Mouse (Mus musculus) embryo, embryonic 10 days (tissue): ENCODE results near the gene Fmo5.

Experiments used
- DNase-seq: peaks from one replicate; pipeline ENCODE4 v3.0.0-alpha.2; 2015; ENCODE audit warnings: low spot score

Gene Fmo5

DNA sequence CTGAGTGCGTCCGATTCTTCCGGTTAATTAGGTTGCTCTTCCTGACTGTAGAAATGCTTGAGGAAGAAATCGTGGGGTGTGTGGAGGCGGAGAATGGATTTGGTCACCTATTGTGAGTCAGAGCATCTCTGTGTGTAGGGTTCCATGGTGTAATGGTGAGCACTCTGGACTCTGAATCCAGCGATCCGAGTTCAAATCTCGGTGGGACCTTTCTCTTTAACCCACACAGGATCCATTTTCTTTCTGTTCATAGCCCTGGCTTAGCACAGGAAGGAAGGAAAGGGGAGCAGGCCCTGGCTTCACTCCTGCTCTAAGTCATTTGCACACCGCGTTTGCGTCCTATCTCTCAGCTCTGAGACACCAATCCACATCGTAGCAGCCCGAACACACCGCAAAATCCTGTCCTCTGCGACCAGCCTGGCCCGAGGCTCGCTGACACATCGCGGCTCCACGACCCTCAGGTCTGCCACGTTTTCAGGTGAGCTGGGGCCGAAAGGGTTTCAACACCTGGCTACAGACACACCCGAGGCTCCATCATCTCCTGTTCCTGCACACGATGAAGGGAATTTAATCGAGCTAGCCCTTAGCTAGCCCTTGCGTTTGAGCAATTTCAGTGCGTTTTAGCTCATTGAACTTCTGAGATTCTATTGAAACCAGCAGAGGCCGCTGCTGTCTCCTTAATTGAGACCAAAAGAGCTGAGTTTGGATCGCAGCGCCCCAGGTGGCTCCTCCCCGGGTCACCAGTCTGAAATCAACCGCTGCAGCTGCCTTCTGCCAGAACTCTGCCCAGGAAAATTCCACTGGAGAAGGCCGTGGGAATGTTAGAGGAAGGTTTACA lies 52.9 kb downstream of the Fmo5 start:
- peak; percentile 88 for DNase-seq

DNA sequence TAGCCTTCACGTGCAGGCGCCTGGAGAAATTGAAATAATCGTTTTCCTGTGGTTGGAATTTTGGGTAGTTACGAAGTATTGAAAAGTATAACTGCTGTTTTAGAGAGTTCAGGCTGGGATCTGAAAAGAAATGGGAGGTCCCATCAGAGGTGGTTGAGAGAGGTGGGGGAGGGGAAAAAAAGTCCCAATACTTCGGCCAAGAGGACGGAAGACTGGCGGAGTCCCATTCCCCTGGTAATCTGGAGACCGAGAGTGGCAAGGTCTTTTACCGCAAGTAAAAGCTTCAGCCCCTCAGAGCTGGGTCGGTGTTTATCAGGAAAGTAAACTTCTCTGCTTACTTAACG lies 53.5 kb downstream of the Fmo5 start:
- no peak for DNase-seq

DNA sequence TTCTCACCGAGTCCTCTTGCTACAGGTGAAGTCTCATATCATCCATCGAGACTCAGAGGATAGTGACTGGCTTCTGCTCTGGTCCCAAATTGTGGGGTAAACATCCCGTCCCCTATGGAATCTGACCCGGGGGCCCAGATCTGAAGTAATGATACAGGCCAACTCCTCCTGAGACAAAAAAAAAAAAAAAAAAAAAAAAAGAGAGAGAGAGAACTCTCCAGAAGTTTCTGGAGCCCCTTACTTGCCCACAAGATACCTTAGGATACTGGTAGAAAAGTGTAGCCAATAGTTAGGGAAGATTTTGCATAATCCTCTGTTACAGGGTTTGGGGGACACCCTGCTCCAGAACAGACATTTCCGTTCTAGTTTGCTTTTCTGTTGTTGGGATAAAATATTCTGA lies 54.0 kb downstream of the Fmo5 start:
- DNase-seq: no peak

DNA sequence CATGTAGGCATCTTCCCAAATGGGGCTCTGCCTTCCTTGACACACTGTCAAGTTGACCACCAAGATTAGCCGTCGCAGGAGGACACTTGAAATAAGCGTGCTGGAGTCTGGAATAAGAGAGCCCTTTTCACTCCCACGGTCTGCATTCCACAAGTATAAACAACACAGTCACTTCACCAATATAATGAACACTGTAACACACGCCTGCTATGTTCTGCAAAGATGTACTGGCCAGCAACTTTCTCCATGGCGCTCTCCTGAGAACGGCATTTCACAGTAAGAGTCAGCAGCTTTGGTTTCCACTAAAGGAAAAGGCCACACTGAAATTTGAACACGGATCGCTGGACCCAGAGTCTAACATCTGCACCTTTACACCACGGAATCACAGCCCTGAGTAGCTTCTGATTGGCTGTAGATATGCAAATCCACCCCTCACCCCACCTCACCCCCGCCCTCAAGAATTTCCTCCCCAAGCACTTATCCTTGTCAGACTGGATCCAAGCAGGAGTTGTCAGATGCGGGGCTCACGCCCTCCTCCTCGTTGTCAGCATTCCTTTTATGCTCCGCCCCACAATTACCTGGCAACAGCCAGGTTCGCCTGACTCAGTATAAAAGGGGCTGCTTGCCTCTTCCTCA lies 55.1 kb downstream of the Fmo5 start:
- DNase-seq: peak; percentile 67

DNA sequence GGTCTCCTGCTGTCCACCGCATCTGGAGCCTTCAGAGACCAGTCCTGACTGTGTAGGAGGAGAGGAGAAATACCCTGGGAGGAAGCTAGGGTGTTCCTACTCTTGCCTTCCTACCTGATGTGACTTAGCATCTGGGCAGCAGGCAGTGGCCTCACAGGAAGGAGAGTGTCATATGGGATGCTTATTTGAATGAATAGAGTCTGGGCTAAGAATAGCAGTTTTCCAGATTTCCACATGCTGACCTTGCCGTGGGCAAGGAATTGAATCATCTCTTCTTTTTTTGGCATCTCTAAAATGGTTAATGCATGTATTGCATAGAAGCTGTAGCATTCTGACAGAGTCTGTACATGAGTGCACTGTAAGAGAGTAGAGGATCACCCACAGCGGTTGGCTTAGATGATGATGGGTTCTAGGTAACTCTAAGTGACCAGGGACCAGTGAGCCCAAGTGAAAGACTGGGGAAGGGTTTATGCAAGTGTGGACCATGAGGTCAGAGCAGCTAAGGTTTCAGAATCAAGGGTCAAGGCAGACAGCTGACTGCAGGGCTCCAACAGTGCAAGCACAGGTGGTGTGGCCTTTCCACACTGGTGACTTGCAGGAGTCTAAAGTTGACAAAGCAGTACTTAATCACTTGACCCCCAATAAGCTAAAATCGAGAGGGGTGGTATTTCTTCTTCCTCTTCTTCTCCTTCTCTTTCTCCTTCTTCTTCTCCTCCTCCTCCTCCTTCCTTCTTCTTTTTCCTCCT lies 57.9 kb downstream of the Fmo5 start:
- no peak for DNase-seq

DNA sequence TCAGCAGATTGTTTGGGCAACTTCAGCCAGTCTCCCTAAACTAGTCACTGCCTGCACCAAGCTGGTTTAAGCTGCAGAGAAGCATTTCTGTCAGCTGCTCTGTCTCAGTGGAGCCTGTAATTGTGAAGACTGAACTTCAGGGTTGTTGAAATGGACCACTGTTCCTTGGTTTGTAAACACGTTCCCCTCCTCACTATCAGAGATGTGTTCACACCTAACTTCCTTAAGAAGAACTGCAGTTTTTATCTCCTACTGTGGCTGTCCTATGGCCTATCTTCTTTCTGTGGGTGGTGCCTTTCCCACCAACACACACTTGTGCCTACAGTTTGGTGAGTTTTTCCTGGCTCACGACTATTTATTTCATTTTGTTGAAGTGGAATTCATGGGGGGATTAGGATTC lies 60.7 kb downstream of the Fmo5 start:
- no peak for DNase-seq

DNA sequence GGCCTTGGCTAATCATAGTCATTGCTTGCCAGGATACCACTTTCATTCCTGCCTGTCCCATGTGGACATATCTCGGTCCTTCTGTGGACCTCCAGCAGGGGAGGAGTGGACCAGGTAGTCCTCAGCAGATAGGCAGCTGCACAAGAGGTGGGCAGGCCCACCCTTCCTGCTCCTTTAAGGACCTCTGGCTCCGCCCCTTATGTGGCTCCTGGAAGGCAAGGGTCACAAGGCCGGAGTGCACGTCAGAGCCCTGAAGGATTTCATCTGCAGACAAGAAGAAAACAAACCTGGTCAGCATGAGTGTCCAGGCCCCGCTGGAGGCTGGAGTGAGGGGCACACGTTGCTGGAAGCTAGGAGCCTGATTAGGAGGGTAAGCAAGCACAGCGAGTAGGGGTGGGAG lies 62.0 kb downstream of the Fmo5 start:
- DNase-seq: peak; percentile 29

DNA sequence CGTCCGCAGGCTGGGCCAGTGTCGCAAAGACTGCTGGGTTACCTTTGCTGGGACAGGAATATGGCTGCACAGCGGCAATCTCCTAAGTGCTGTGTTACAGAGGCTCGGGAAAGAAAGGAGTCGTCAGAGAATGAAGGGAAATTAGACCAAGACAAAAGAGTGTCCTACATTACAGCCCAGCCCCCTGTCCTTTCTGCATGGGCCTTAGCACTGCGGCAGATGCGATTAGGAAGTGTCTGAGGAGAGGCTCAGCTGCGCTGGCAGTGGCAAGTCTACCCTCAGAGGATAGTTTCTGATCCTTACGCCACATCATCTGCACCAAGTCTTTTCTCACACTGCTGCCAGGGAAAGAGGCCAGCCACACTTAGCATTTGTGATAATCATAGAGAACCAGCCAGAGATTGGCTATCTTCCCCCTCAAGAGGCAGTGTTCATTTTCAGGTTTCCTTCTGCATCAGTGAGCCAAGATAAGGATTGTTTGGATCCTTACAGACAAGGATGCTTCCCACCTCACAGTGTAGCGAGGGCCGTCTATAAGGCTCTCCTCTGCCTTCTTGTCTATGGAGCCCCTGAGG lies 62.9 kb downstream of the Fmo5 start:
- no peak for DNase-seq

DNA sequence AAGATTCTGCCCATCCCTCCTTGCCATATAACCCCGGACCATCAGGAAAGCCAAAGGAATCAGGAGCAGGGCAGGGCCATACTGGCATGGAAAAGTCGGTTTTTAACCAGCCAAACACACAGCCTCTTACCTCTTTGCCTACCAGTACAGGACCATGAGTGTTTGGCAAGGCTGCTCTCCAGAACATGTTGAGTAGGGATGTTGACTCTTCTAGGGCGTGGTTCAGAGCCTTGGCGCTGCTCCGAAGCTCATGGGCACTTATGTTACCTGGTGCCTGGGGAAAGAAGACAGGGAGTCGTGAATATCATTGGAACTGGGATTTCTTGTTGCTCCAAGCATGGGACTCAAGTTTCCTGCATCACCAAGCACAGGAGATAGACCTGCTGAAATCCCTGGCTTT lies 65.2 kb downstream of the Fmo5 start:
- no peak for DNase-seq

DNA sequence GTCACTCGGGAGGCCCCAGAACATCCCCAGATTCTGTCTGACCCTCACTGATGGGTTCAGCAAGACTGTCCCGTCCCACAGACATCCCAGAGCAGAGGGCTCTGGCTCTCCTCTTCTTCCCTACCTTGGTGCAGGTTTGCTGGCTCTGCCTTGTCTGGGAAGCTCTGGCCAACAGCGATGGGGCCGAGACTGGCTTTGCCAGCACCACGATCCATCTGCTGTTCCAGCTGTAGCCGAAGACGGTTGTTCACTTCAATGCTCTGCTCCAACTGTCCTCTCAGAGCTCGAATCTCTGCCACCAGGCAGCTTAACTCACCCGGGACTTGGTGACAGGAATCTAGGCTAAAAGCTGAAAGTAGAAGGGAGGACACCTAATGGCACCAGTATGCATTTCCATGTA lies 68.3 kb downstream of the Fmo5 start:
- DNase-seq: no peak

DNA sequence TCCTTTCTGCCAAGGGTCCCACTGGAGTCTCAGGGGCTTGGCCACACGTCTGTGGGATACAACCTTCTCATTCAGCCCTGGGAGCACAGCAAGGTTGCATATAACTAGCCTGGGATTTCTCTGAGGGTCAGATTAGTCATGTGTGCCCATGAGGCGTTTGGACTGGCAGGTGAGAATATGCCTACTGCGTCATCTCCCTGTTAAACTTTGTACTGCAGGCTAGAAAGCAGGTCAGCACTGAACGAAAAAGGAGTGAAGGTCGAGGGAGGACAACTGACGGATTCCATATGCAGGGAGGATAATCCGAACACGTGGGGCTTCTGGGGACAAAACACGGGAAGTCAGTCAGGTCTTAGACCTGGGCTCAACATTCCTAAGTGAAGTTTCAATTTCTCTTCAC lies 68.7 kb downstream of the Fmo5 start:
- no peak for DNase-seq

DNA sequence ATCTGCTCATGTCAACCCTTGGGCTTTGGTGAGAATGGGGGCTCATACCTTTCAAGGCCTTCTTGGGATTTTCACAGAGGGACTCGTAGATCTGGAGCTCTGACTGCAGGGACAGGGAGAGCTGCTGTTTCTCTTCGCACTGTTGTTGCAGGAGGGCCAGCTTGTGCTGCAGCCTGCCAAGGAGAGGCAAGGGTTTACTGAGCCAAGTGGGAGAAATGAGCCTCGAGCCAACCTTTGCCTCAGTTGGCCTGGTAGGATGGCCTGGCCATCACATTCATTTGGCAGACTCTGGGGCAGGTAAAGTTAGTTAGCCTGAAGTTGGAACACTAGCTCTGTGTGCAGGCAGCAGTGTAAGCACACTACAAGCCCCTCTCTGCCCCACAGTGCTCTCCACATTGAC lies 70.5 kb downstream of the Fmo5 start:
- no peak for DNase-seq

DNA sequence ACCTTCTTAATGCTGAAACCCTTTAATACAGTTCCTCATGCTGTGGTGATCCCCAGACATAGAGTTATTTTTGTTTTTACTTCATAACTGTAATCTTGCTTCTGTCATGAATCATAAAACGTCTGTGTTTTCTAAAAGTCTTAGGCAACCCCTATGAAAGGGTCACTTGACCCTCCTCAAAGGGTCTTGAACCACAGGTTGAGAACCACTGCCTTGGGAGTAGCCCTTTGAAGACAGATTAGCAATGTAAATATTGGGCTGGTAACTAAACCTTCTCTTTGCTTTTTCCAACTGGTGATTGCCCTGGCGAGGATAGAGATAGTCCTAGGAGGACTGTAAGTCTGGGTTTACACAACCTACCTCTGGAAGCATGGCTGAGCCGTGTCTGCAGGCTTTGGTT lies 72.6 kb downstream of the Fmo5 start:
- DNase-seq: no peak

DNA sequence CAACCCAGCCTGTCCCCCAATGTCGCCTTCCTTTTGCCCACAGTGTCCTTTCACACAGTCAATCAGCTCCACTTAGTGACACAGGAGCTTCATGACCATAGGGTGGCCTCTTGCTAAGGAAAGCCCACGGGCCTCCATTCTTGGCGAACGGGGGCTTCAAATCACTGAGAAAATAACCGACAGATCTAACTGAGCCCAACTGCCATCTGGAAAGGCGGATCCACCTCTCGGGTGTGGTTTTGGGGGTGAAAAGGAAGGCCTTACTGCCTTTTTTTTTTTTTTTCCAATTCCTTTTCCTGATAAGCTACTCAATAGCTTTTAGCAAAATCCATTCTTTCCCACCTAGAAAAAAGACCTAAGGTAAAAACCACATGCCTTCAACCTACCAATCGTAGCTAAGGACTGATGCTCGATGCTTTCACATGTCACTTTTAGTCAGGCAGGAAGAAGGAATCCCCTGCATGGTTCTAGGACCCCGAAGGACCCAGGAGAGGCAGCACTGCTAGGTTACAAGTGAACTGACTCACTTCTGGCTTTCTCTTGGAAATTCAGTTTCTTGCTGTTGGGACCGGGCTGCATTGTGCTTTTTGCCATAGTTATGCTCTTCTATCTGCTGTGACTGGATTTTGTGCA lies 74.0 kb downstream of the Fmo5 start:
- DNase-seq: no peak
